Mouse (Mus musculus) heart, embryonic 11.5 days (tissue): ENCODE data around the gene Gm8180. TPM values are rescaled to one million over a fixed set of nuclear protein-coding genes. Genes with fewer than 3 reads are reported as not detected.
A peak's percentile ranks its signal among the peaks of the same experiment; 100 is the strongest.
"Not testable (repeated sequence)": the region's sequence is repeated elsewhere in the genome, so short reads cannot be mapped to it uniquely, and the experiment has no call there.

Experiments
- ATAC-seq: fragments of 200-750 bp; cut with Nextera tagmentation; replicated peaks from 2 replicates; pipeline ENCODE4 v1.8.0; 2017; ENCODE audit warnings: moderate library complexity; ENCODE audit not compliant: insufficient number of reproducible peaks, low FRiP score, low TSS enrichment
- H3K27ac ChIP-seq: fragments of 300-500 bp; sonication (generic); 2 replicates; pipeline ENCODE4 v1.5.1; 2014; ENCODE audit warnings: mild to moderate bottlenecking, low read depth, low read length
- H3K27me3 ChIP-seq: fragments of 300-500 bp; sonication (generic); 2 replicates; pipeline ENCODE4 v1.6.1; 2014; ENCODE audit warnings: mild to moderate bottlenecking, low read length, mixed read lengths; ENCODE audit not compliant: control insufficient read depth, insufficient read depth
- H3K36me3 ChIP-seq: fragments of 300-500 bp; sonication (generic); 2 replicates; pipeline ENCODE4 v1.6.1; 2014; ENCODE audit warnings: mild to moderate bottlenecking, low read length, moderate library complexity, mixed read lengths; ENCODE audit not compliant: control insufficient read depth, insufficient read depth
- H3K4me1 ChIP-seq: fragments of 300-500 bp; sonication (generic); 2 replicates; pipeline ENCODE4 v1.6.1; 2014; ENCODE audit warnings: low read length; ENCODE audit not compliant: control insufficient read depth, insufficient read depth
- H3K4me2 ChIP-seq: fragments of 300-500 bp; sonication (generic); 2 replicates; pipeline ENCODE4 v1.6.1; 2014; ENCODE audit warnings: mild to moderate bottlenecking, moderate library complexity
- H3K4me3 ChIP-seq: fragments of 300-500 bp; sonication (generic); 2 replicates; pipeline ENCODE4 v1.5.1; 2014; ENCODE audit warnings: low read depth, low read length
- H3K9ac ChIP-seq: fragments of 300-500 bp; sonication (generic); 2 replicates; pipeline ENCODE4 v1.6.1; 2014; ENCODE audit warnings: mild to moderate bottlenecking, low read depth, low read length, moderate library complexity
- H3K9me3 ChIP-seq: fragments of 300-500 bp; sonication (generic); replicated peaks from 2 replicates; pipeline ENCODE4 v1.6.1; 2016; ENCODE audit warnings: low read length; ENCODE audit not compliant: control insufficient read depth
- WGBS: fragments of 180-500 bp; shearing (Covaris S2); extraction: QIAGEN DNeasy Blood & Tissue Kit; methylation state at CpG from one replicate; pipeline ENCODE4 v1.1.7; 2014; ENCODE audit not compliant: insufficient replicate concordance; 5-methylcytosine and 5-hydroxymethylcytosine counted together
- polyA plus RNA-seq: library from polyadenylated mRNA; unstranded; fragments of >200 nt; fragmentation: Nextera tagmentation; extraction: Ambion mirVana; gene quantifications from 2 replicates; pipeline ENCODE4 v1.2.1, GENCODE M21; 2014

Gene Gm8180
- not detected in 2 replicates for polyA plus RNA-seq

DNA sequence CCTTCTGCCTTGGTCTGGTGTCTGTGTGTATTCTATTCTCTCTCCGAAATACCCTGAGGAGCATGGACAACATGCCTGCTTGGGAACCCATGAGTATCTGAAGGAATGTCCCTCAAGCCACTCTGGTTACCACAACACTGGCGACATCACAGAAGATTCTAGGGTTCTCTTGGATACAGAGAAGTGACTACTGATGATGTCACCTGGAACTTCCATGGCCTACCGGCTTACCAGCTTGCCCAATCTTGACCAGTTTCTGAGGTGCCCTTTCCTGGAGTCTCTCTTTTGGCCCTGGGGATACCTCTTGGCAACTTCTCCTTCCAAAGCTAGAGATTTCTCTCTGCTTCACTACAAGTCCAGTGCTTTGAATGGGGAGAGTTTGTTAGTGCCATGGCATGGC is at the start of gene Gm8180:
Gene Gm8180, minus strand, starts transcription at position 101 of the 400 bp plus-strand sequence.
- H3K36me3 ChIP-seq, H3K9me3 ChIP-seq, H3K27me3 ChIP-seq, ATAC-seq, H3K4me1 ChIP-seq, H3K4me2 ChIP-seq, H3K9ac ChIP-seq, H3K4me3 ChIP-seq, H3K27ac ChIP-seq: not testable (repeated sequence)
- 83% methylated on average over 3 of the region's 3 CpGs for WGBS

DNA sequence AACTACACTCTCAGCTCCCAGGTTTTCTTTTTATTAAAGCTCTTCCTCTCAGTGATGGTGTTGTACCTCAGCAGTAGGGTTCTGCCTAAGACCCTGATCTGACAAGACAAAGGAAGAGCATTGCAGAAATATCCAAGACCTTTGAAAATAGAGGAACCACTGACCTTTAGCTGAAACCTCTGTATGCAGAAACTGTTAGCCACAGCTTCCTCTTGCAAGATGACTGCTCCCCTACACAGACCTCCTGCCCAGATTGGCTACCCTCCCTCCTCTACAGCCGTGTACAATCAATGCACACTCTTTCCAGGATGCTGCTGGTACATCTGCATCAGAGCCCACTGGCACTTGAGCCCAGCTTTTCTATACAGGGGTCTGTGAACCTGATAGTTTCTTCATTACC is 45.8 kb upstream of the Gm8180 start:
- not testable (repeated sequence) for H3K27ac ChIP-seq, H3K9ac ChIP-seq, ATAC-seq, H3K27me3 ChIP-seq, H3K36me3 ChIP-seq, H3K4me3 ChIP-seq, H3K4me1 ChIP-seq, H3K4me2 ChIP-seq, H3K9me3 ChIP-seq
- 44% methylated on average over 1 of the region's 1 CpGs for WGBS

DNA sequence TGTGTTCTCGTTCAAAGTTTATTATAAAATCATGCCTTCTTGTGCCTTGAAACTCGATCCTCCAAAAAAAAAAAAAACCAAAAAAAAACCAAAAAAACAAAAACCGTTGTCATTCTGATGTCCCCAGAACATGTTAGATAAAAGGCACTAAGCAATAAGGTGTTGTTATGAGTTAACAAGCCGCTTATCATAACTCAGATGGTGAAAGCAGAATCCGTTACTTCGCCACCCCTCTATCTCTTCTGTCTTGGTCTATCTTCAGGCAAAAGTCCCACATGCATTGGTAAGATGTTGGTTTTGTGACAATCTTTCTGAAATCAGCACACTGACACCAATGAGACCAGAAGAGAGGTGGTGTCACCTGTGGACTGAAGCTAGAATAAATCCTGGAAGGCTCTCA is 39.6 kb upstream of the Gm8180 start:
- 79% methylated on average over 6 of the region's 6 CpGs for WGBS
- H3K9ac ChIP-seq, H3K4me2 ChIP-seq, H3K36me3 ChIP-seq, ATAC-seq, H3K4me1 ChIP-seq, H3K4me3 ChIP-seq, H3K27ac ChIP-seq, H3K9me3 ChIP-seq, H3K27me3 ChIP-seq: not testable (repeated sequence)

DNA sequence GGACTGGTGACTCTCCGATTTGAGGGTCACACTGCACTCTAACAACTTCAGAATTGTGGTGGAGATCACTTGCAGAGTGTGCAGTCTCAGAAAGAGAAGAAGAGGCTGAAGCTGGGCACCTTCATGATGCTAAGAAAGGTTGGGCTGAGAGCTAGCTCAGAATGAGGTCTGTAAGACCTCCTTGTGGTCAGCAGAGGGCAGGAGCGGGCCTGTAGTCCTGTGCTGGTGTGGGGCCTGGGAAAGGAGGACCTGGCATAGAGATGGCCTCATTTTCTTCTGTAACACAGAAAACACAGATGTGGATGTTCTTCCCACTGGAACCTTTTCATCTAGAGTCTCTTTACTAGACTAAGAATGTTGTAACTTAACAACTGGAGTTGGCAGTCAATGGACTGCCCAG is 37.3 kb upstream of the Gm8180 start:
- not testable (repeated sequence) for H3K4me1 ChIP-seq, H3K27me3 ChIP-seq, H3K27ac ChIP-seq, H3K4me2 ChIP-seq, H3K9me3 ChIP-seq, H3K4me3 ChIP-seq, H3K9ac ChIP-seq, H3K36me3 ChIP-seq, ATAC-seq
- WGBS = 61% methylated on average over 1 of the region's 2 CpGs

DNA sequence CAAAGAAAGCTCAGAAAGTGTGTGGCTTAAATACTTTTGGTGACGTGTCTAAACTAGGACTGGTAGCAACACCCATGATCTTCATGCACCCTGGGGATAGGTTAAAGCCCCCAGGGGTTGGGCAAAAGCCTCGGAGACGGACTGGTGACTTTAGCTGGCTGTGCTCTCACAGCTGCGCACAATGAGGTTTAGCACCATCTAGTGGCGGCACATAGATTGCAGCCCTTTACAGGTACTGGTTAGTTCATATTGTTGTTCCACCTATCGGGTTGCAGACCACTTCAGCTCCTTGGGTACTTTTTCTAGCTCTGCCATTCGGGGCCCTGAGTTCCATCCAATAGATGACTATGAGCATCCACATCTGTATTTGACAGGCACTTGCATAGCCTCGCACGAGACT is 27.9 kb upstream of the Gm8180 start:
- not testable (repeated sequence) for H3K4me3 ChIP-seq, H3K4me1 ChIP-seq, H3K27ac ChIP-seq, H3K4me2 ChIP-seq, H3K36me3 ChIP-seq, H3K27me3 ChIP-seq, ATAC-seq, H3K9me3 ChIP-seq, H3K9ac ChIP-seq
- 59% methylated on average over 7 of the region's 9 CpGs for WGBS

DNA sequence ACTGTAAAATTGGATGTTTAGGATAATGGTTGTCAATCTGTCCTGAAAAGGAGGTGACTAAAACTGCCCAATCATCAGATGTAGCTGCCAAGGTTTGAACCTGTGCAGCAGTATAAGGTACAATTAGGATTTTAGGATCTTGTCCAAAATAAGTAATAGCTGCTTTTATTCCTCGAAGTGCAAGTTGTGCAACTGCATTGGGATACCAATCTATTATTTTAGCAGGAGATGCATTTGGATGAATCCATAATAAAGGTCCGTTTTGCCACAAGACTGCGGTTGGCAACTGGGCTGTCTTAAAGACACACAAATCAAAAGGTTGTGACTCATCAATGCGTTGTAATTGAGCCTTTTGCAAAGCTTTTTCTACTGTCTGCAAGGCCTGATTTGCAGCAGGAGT is 23.6 kb upstream of the Gm8180 start:
- ATAC-seq, H3K27me3 ChIP-seq, H3K4me2 ChIP-seq, H3K4me1 ChIP-seq, H3K9me3 ChIP-seq, H3K9ac ChIP-seq, H3K36me3 ChIP-seq, H3K4me3 ChIP-seq, H3K27ac ChIP-seq: not testable (repeated sequence)
- 64% methylated on average over 4 of the region's 4 CpGs for WGBS

DNA sequence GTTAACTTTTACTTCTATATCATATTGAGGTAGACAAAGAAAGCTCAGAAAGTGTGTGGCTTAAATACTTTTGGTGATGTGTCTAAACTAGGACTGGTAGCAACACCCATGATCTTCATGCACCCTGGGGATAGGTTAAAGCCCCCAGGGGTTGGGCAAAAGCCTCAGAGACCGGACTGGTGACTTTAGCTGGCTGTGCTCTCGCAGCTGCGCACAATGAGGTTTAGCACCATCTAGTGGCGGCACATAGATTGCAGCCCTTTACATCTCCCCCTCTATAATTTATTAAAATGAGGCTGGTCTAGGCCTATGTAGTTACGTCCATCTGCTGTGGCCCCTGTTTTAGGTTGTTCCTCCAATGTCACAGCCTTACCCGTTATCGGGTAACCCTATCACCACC is 19.9 kb upstream of the Gm8180 start:
- not testable (repeated sequence) for H3K4me1 ChIP-seq, H3K9me3 ChIP-seq, H3K4me2 ChIP-seq, H3K9ac ChIP-seq, H3K27me3 ChIP-seq, ATAC-seq, H3K36me3 ChIP-seq, H3K4me3 ChIP-seq, H3K27ac ChIP-seq
- WGBS = 20% methylated on average over 7 of the region's 7 CpGs

DNA sequence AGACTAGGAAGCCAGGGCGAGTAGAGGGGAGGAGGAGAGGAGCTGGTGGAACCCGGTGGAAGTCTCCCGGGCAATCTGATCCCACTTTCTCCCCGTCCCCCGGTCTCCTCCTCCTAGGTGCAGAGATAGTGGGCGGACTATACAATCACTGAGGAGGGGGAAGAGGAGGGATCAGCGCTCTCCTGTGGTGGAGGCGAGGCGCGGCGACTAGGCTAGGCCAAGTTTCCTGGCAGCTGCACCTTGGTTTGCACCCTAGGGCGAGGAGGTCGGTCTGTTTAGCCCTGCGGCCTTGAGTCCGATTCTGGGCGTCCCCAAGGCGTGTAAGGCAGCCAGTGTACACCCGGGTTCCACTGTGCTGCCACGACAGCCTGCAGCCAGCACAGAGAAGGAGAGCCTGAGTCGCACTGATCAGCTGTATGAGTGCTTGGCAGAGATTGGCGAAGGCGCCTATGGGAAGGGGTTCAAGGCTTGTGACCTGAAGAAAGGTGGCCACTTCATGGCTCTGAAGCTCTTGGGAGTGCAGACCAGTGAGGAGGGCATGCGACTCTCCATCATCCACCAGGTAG is 12.4 kb upstream of the Gm8180 start:
- peak overlapping the region; percentile 65 for H3K4me2 ChIP-seq
- 10% methylated on average over 22 of the region's 23 CpGs for WGBS
- not testable (repeated sequence) for H3K36me3 ChIP-seq, H3K4me1 ChIP-seq, H3K27me3 ChIP-seq, H3K27ac ChIP-seq, H3K9me3 ChIP-seq
- ATAC-seq = peak; percentile 69; the same call in 1 of the 2 replicates
- peak overlapping the region; percentile 39; the same call in 1 of the 2 replicates for H3K9ac ChIP-seq
- peak overlapping the region; percentile 21 for H3K4me3 ChIP-seq

DNA sequence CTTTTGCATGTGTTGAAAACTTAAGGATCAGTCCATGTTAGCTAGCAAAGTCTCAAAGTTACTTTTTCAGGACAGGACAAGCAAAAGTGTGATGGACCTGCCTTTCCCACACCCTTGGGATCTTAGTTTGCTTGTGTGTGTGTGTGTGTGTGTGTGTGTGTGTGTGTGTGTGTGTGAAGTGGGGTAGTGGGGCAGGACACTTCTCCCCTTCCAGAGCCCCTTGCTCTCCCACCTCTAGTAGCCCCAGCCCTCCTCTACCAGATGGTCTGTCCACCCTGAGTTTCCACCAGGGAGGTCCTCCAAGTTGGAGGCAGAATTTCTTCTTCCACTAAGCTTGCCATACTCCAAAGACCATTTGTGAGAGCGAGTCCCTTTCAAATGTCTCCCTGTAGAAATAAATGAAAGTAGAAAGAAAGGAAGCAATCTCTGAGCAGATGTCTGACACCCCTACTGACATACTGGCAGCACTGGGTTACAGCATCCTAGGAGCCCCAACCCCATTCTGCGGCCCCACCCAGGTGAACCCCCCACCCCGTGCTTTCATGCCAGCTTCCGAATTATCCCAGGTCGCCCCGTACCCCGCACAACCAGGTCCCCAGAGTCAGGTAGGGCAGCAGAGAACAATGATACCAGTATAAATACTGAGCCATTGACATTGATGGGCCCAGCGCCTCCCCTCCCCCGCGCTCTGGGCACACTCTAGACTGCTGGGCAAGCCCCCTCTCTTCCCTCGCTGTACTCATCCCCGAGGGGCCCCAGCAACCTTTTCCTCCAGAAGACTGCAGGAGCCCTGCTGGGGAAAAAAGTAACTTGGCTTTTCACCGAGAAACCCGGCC is 11.7 kb upstream of the Gm8180 start:
- no peaks in the 10 kb centered on the region for H3K9me3 ChIP-seq
- peak overlapping the region; percentile 39; the same call in 1 of the 2 replicates for H3K9ac ChIP-seq
- no peak overlapping the region for H3K27ac ChIP-seq
- no peaks in the 10 kb centered on the region for H3K36me3 ChIP-seq
- no peaks in the 10 kb centered on the region for H3K4me1 ChIP-seq
- WGBS = 14% methylated on average over 14 of the region's 14 CpGs
- peak overlapping the region; percentile 65 for H3K4me2 ChIP-seq
- ATAC-seq = peak; percentile 73; the same call in 1 of the 2 replicates
- no peaks in the 10 kb centered on the region for H3K27me3 ChIP-seq
- H3K4me3 ChIP-seq = peak overlapping the region; percentile 21
